Mouse (Mus musculus): ENCODE results near the gene Irak2.

- TF ChIP-seq CTCF (IDR thresholded peaks at IDR 0.05; ENCODE audit: control insufficient read depth, insufficient read depth, low read length) (no peak), POLR2A (IDR thresholded peaks at IDR 0.05; ENCODE audit: borderline replicate concordance, control insufficient read depth, low read depth, low read length) (no peak)
Observed at GRCm38 (mm10) chr6:113654753-113655397, 16.6 kb downstream of the Irak2 start.
